Mouse (Mus musculus) inflammation-experienced regulatory T-cells (primary cell): Measurements from ENCODE around the gene Txn2. TPM values are rescaled to one million over a fixed set of nuclear protein-coding genes. Genes with fewer than 3 reads are reported as not detected.

ENCODE experiments used
- polyA plus RNA-seq, 2 experiments: library from polyadenylated mRNA; unstranded; fragments of 100-300 nt; shearing (Covaris generic); gene quantifications; one replicate each; pipeline ENCODE4 v1.2.1; 2017

The Txn2 gene
- 100 to 1,000 TPM; 196 to 217 TPM for polyA plus RNA-seq

DNA sequence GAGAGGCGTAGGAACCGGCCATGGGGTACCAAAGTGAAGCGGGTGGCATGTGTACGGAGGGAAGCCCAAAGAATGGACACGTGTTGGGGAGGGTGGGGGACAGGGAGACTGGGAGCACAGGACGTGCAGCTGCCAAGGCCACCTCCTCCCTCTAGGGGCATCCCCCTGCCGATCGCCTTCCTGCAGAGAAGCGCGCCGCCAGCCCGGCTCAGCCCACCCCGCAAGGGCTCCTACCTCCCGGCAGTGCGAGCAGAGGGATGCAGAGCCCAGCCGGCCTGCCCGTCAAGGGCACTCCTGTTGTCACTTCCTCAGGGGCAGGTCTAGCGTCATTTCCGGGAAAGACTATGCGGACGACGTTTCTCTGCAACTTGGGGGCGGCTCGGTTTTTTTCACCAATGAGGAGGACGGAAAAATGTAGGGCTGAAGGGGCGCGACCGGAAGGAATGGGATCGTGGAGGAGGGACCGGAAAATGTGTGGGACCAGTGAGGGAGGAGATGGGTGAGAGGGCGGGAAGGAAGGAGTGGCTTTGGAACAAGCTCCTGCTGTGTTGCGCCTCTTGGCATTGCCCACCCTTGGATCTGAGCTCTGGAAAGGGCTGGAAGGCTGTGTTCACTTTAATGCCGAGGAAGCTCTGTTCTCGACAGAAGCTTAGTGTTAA is at the start of gene Txn2:
Gene Txn2, minus strand, starts transcription at position 334 of the 659 bp plus-strand sequence.

DNA sequence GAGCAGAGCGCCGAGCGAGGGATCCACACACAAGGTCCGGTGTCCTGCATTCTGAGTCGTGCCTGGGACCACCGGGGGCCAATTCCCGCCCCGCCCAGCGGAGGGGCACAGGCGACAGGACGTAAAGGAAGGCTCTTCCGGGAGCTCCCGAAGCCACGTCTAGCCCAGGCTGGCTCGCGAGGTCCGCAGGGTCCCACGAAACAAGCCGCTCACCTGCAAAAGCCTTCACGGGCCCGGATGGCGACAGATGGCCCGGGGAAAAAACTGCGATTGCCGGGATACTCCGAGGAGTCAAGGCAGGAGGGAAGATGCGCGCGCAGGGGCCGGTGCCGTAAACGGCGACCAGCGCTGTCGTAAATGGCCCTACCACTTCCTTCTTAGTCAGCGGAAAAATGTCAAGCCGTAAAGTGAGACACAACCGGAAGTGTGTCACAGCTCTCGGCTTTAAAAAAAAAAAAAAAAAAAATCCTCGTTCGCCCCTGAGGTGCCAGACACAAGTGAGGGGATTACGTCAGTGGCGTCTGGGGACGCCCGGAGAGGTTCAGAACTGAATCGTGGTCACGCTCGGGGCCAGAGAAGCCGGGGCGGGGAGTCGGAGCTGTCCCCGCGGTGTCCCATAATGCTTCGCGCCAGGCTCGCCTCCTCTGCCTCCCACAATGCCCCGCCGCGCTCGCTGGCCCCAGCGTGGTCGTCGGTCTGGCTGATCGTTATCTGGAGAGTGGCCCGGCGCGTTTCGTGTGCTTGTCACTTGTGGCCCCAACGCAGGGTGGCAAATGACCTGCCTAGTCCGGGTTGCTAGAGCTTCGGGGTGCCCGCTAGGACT is 41.9 kb upstream of the Txn2 start, which contains the start of gene Eif3d:
Gene Eif3d, minus strand, starts transcription at position 344 of the 823 bp plus-strand sequence.

DNA sequence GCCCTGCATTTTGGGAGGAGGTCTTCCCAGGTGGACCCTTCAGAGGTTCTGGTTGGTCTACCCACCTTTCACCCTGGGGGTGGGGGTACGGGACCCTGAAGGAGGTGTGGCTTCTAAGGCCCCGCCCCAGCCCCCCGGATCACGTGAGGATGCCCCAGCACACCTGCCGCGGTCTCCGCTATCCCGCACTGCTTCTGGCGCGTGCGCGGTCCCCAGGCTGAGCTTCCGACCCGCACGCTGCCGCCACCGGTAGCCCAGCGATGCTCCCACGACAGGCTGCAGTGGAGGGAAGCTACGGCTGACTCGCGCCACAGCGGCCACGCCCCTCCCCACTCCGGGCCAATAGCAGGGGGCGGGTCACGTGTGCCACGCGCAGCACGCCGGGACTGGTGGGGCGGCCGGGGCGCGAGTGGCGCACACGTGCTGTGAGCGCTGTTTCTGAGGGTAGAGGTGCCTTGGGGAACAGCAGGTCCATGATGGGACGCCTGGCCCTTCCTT is 27.6 kb upstream of the Txn2 start, which contains the start of gene Foxred2:
Gene Foxred2, minus strand, starts transcription at position 319 of the 498 bp plus-strand sequence.

Other genes starting within 250 kb of the Txn2 start
- gene Apol7e, start 230.1 kb downstream of the Txn2 start, polyA plus RNA-seq = 100 to 1,000 TPM in 1 of 2 experiments, 10 to 100 TPM in 1; 85.6 to 183 TPM
- 10 to 100 TPM; 12.2 to 60.8 TPM for gene Apol9b, start 200.0 kb downstream of the Txn2 start, polyA plus RNA-seq
- gene Apol8, start 172.0 kb downstream of the Txn2 start, polyA plus RNA-seq = 1 to 10 TPM in 1 of 2 experiments, under 1 TPM in 1; 0.06 to 2.9 TPM
- gene Myh9, start 86.8 kb downstream of the Txn2 start, polyA plus RNA-seq = 100 to 1,000 TPM; 237 to 271 TPM
- gene Foxred2, start 27.7 kb upstream of the Txn2 start, polyA plus RNA-seq = 1 to 10 TPM; 3.0 to 6.5 TPM
- gene Eif3d, start 41.8 kb upstream of the Txn2 start, polyA plus RNA-seq = 100 to 1,000 TPM; 176 to 187 TPM
- under 1 TPM in 1 of 2 experiments, not detected in 1; 0.60 TPM for gene Cacng2, start 191.0 kb upstream of the Txn2 start, polyA plus RNA-seq
- 10 to 100 TPM; 58.7 to 62.5 TPM for gene Ift27, start 245.1 kb upstream of the Txn2 start, polyA plus RNA-seq